Mouse (Mus musculus) neural tube, embryonic 11.5 days (tissue): ENCODE results near the gene Xirp1. TPM values are rescaled to one million over a fixed set of nuclear protein-coding genes. Genes with fewer than 3 reads are reported as not detected.

Experiments
- ATAC-seq: fragments of 200-750 bp; cut with Nextera tagmentation; 2 replicates; pipeline ENCODE4 v1.8.0; 2017; ENCODE audit warnings: moderate number of reproducible peaks, mild to moderate bottlenecking, moderate TSS enrichment, moderate library complexity; ENCODE audit not compliant: insufficient read depth, low FRiP score, low TSS enrichment
- DNase-seq: peaks from one replicate; pipeline ENCODE4 v3.0.0-alpha.2; 2015; ENCODE audit warnings: low spot score
- H3K27ac ChIP-seq: fragments of 300-500 bp; sonication (generic); 2 replicates; pipeline ENCODE4 v1.5.1; 2014; ENCODE audit warnings: low read depth, mild to moderate bottlenecking, low read length
- H3K27me3 ChIP-seq: fragments of 300-500 bp; sonication (generic); 2 replicates; pipeline ENCODE4 v1.6.1; 2014; ENCODE audit warnings: mild to moderate bottlenecking, low read length, mixed read lengths; ENCODE audit not compliant: control insufficient read depth, insufficient read depth
- H3K36me3 ChIP-seq: fragments of 300-500 bp; sonication (generic); 2 replicates; pipeline ENCODE4 v1.6.1; 2014; ENCODE audit warnings: mild to moderate bottlenecking, low read length, moderate library complexity, mixed read lengths; ENCODE audit not compliant: control insufficient read depth, insufficient read depth
- H3K4me1 ChIP-seq: fragments of 300-500 bp; sonication (generic); 2 replicates; pipeline ENCODE4 v1.6.1; 2014; ENCODE audit warnings: low read length, mixed read lengths; ENCODE audit not compliant: control insufficient read depth, insufficient read depth
- H3K4me2 ChIP-seq: fragments of 300-500 bp; sonication (generic); 2 replicates; pipeline ENCODE4 v1.6.1; 2014; ENCODE audit warnings: low read depth, mild to moderate bottlenecking, moderate library complexity
- H3K4me3 ChIP-seq: fragments of 300-500 bp; sonication (generic); 2 replicates; pipeline ENCODE4 v1.5.1; 2014; ENCODE audit warnings: low read depth, low read length
- H3K9ac ChIP-seq: fragments of 300-500 bp; sonication (generic); 2 replicates; pipeline ENCODE4 v1.6.1; 2014; ENCODE audit warnings: mild to moderate bottlenecking, low read length
- H3K9me3 ChIP-seq: fragments of 300-500 bp; sonication (generic); 2 replicates; pipeline ENCODE4 v1.6.1; 2016; ENCODE audit warnings: low read length; ENCODE audit not compliant: control insufficient read depth
- WGBS: fragments of 180-500 bp; shearing (Covaris S2); extraction: QIAGEN DNeasy Blood & Tissue Kit; methylation state at CpG from one replicate; pipeline ENCODE4 v1.1.7; 2014; 5-methylcytosine and 5-hydroxymethylcytosine counted together
- polyA plus RNA-seq: library from polyadenylated mRNA; unstranded; fragments of >200 nt; fragmentation: Nextera tagmentation; extraction: Ambion mirVana; gene quantifications from 2 replicates; pipeline ENCODE4 v1.2.1, GENCODE M21; 2014

The Xirp1 gene
- polyA plus RNA-seq, 1 experiment from 2014 or later = 0.33 TPM

DNA sequence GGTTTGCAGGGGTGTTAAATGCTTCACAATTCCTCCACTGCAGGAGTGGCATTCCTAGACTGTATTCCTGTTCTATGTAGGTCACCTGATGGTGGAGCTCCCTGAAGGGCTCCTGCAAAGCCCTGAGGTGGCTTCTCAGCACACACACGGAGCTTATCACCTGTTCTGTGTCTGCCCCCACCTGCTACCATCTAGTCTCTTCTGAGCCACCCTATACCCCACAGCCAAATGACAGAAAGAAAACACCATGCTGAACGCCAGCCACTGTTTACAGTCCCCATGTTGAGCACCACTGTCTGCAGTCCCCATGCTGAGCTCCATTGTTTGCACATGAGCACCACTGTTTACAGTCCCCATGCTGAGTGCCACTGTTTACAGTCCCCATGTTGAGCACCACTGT, 43.6 kb downstream of the Xirp1 start:
- peaks cover 34% of the 10 kb centered on the region for H3K4me1 ChIP-seq
- H3K27me3 ChIP-seq = peaks cover 8% of the 10 kb centered on the region
- H3K36me3 ChIP-seq = no peaks in the 10 kb centered on the region
- no peak overlapping the region for H3K4me2 ChIP-seq
- 59% methylated on average over 2 of the region's 2 CpGs for WGBS
- no peak overlapping the region for H3K27ac ChIP-seq
- ATAC-seq (no peak), DNase-seq (no peak)
- no peak overlapping the region for H3K9ac ChIP-seq
- no peaks in the 10 kb centered on the region for H3K9me3 ChIP-seq
- no peak overlapping the region for H3K4me3 ChIP-seq

- H3K9ac ChIP-seq = no peak overlapping the region
- no peak for ATAC-seq
- H3K4me3 ChIP-seq = no peak overlapping the region
- DNase-seq = no peak
- peaks cover 8% of the 10 kb centered on the region for H3K27me3 ChIP-seq
- no peak overlapping the region for H3K4me2 ChIP-seq
- H3K36me3 ChIP-seq = no peaks in the 10 kb centered on the region
- H3K27ac ChIP-seq = no peak overlapping the region
- H3K4me1 ChIP-seq = peaks cover 34% of the 10 kb centered on the region
- WGBS = 86% methylated on average over 6 of the region's 6 CpGs
- no peaks in the 10 kb centered on the region for H3K9me3 ChIP-seq
Observed at GRCm38 (mm10) chr9:119978811-119979441, 44.5 kb downstream of the Xirp1 start.

DNA sequence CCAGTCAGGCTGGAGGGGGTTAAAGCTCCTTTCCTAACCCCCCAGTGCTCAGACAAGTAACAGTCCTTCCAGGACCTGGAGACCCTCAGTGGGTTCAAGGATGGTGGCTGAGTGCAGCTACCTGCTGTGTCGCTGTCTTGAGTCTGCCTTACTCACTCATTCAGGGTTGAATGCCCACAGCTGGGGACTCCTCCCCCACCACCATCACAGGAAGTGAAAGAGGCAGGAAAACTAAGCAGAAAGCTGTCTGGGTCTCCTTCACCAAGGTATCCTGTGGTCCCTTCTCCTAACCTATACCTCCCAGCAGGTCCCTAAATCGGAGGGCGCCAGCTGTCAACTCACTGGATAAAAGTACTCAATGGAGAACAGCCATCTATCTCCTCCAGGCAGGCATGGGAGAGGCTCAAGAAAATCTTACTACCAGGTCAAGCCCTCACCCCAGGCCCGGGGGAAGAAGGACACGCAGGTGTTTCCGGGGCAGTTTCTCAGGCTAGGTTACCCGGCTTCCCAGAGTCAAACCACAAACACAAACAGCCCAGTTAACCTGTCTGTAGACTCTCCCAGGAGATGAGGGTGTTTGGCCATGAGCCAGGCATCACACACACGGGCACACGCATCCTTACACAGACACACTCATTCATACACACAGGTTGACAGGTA, 45.1 kb downstream of the Xirp1 start:
- no peak for ATAC-seq
- H3K27me3 ChIP-seq = peaks cover 8% of the 10 kb centered on the region
- no peak overlapping the region for H3K4me2 ChIP-seq
- H3K27ac ChIP-seq = no peak overlapping the region
- H3K9ac ChIP-seq = no peak overlapping the region
- WGBS = 53% methylated on average over 9 of the region's 9 CpGs
- H3K4me3 ChIP-seq = no peak overlapping the region
- 0 out of 2 replicates have a peak, but pooled peaks cover 2% of the 10 kb centered on the region for H3K36me3 ChIP-seq
- no peak for DNase-seq
- no peaks in the 10 kb centered on the region for H3K9me3 ChIP-seq
- peaks cover 32% of the 10 kb centered on the region for H3K4me1 ChIP-seq

DNA sequence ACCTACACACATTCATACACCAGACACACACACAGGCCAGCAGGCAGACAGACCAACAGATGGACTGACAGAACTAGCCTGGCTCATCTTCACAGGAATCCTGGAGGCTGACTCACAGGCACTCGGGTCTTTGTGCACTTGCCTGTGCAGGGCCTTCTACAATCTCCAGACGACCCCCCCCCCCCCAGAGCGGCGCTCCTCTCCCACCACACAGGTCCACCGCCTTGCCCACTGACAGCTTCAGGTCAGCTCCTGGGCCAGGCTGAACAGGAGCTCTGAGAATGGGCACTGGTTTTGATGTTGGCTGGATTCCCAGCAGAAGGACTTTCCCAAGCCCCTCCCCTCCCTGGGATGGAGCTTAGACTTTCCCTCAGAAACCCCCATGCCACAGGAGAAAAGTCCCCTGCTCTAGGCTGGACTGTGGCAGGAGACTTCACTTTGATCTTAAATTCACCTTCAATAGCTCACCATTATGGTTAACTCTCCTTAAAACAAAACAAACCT, 45.8 kb downstream of the Xirp1 start:
- Histone ChIP-seq H3K9ac (no peak overlapping the region), H3K27ac (no peak overlapping the region), H3K4me2 (no peak overlapping the region), H3K4me1 (peaks cover 26% of the 10 kb centered on the region), H3K36me3 (0 out of 2 replicates have a peak, but pooled peaks cover 2% of the 10 kb centered on the region), H3K4me3 (no peak overlapping the region), H3K9me3 (no peaks in the 10 kb centered on the region), H3K27me3 (peaks cover 2% of the 10 kb centered on the region; the same call in 1 of the 2 replicates)
- ATAC-seq (no peak), DNase-seq (no peak)
- WGBS = 45% methylated on average over 5 of the region's 5 CpGs

DNA sequence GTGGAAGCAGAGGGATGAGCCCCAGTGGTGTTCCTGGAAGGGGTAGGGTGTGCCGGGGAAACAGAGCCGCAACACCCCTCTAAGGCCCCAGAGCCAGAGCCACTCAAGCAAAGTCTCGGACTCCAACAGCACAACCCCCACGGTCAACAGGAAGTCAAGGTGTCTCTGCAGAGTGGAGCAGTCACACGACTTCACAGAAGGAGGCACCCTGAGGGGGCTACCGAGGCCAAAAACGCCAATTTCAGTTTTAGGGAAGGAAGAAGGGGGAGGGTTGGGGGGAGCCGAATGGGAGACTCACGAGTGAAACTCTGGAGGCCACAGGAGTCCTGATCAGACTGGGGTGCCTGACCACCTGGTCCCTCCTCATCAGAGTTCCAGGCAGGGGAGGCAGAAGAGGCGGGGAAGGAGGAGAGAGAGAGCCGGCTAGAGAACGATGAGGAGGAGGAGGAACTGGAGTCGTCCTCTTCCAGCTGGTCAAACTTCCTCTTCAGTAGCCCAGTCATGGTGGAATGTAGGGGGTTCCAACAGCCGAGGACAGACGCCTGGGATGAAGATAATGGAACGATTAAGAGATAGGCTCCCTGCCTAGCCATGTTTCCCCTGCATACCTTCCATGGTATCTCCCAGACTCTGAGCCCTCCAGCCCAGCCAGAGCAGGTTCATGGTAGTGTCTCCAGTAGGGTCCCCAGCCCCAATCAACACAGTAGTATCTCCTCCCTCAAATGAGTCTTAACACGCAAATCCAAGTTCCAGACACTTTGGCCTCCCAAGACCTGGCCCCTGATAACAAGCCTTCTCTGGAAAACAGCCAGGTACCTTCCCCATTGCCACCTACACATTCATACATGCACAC, 46.5 kb downstream of the Xirp1 start:
- Histone ChIP-seq H3K4me1 (peaks cover 19% of the 10 kb centered on the region), H3K9me3 (no peaks in the 10 kb centered on the region), H3K4me2 (no peak overlapping the region), H3K9ac (no peak overlapping the region), H3K27ac (no peak overlapping the region), H3K36me3 (0 out of 2 replicates have a peak, but pooled peaks cover 2% of the 10 kb centered on the region), H3K4me3 (no peak overlapping the region), H3K27me3 (no peaks in the 10 kb centered on the region)
- DNase-seq (no peak), ATAC-seq (no peak)
- 57% methylated on average over 17 of the region's 17 CpGs for WGBS

GRCm38 (mm10) chr9:119975286-119975685, 48.1 kb downstream of the Xirp1 start:
- H3K9me3 ChIP-seq = no peaks in the 10 kb centered on the region
- no peak overlapping the region for H3K4me3 ChIP-seq
- no peaks in the 10 kb centered on the region for H3K27me3 ChIP-seq
- no peak overlapping the region for H3K4me2 ChIP-seq
- DNase-seq = no peak
- H3K36me3 ChIP-seq = 0 out of 2 replicates have a peak, but pooled peaks cover 2% of the 10 kb centered on the region
- H3K4me1 ChIP-seq = peaks cover 8% of the 10 kb centered on the region; the same call in 1 of the 2 replicates
- no peak for ATAC-seq
- WGBS = 96% methylated on average over 4 of the region's 4 CpGs
- no peak overlapping the region for H3K27ac ChIP-seq
- no peak overlapping the region for H3K9ac ChIP-seq

DNA sequence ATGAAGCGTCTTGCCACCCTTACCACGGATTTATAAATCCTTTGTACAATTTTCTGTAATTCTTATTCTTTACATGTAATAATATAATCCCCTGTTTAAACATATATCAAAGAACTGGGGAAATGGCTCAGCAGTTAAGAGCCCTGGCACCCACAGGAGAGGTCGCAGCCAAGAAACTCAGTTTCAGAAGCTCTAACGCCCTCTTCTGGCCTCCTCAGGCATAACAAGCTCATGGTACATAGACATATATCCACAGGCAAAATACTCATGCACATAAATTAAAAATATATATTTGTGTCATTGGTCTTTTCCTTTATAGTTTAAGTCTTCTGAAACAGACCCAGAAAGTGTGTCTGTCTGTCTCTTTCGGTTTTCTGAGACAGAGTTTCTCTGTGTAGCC, 48.8 kb downstream of the Xirp1 start:
- Histone ChIP-seq H3K9me3 (no peaks in the 10 kb centered on the region), H3K4me1 (peaks cover 8% of the 10 kb centered on the region; the same call in 1 of the 2 replicates), H3K36me3 (0 out of 2 replicates have a peak, but pooled peaks cover 2% of the 10 kb centered on the region), H3K9ac (no peak overlapping the region), H3K4me2 (no peak overlapping the region), H3K27ac (no peak overlapping the region), H3K4me3 (no peak overlapping the region), H3K27me3 (no peaks in the 10 kb centered on the region)
- DNase-seq (no peak), ATAC-seq (no peak)
- WGBS = 81% methylated on average over 5 of the region's 5 CpGs

- H3K27me3 ChIP-seq = no peaks in the 10 kb centered on the region
- DNase-seq = no peak
- H3K4me1 ChIP-seq = peaks cover 8% of the 10 kb centered on the region; the same call in 1 of the 2 replicates
- ATAC-seq = no peak
- H3K27ac ChIP-seq = no peak overlapping the region
- no peak overlapping the region for H3K4me2 ChIP-seq
- H3K4me3 ChIP-seq = no peak overlapping the region
- no peak overlapping the region for H3K9ac ChIP-seq
- H3K9me3 ChIP-seq = no peaks in the 10 kb centered on the region
- WGBS = 89% methylated on average over 27 of the region's 27 CpGs
- H3K36me3 ChIP-seq = 0 out of 2 replicates have a peak, but pooled peaks cover 2% of the 10 kb centered on the region
Observed at GRCm38 (mm10) chr9:119973869-119974520, 49.4 kb downstream of the Xirp1 start.
